Mouse (Mus musculus): ENCODE results near the gene Cttnbp2. TPM values are rescaled to one million over a fixed set of nuclear protein-coding genes. Genes with fewer than 3 reads are reported as not detected.
A peak's percentile ranks its signal among the peaks of the same experiment; 100 is the strongest.
"Not testable (repeated sequence)": the region's sequence is repeated elsewhere in the genome, so short reads cannot be mapped to it uniquely, and the experiment has no call there.

Cttnbp2 gene
- total and polyA plus RNA-seq, 3 experiments = 18.9 to 81.3 (median 66.9) TPM

- peak; percentile 38 for DNase-seq
Observed at GRCm38 (mm10) chr6:18417866-18418454, 96.7 kb downstream of the Cttnbp2 start.

- no peak for DNase-seq
Observed at GRCm38 (mm10) chr6:18415961-18416360, 98.7 kb downstream of the Cttnbp2 start.

DNA sequence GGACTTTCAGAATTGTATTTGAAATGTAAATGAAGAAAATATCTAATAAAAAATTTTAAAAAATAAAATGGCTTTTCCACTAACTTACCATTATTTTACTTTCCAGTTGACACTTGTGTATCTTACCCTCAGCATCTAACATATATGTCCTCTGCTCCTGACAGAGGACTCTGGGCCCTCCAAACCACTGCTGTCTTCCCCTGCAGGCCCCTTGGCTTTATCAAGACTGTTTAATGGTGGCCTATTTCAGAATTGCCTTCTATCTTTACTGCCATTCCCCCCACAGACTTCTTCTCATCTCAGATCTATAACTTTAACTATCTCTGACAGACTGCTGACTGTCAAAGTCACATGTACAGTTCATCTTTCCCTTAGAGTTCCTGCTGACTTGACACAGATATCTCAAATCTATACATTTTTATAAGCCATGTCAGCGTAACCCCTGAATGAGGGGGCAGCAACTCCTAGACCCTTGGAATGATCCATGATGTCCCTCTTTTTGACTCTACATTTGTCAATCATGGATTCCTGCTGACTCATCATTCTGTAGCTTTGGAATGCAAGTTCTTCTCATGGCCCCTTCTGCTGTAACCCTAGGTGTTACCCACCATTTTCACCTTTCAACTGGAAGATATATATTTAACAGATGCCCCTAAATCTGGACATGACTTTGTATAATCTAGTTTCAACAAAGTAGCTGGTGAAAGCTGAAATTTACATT, 103.0 kb downstream of the Cttnbp2 start:
- DNase-seq = no peak

GRCm38 (mm10) chr6:18408445-18408844, 106.2 kb downstream of the Cttnbp2 start:
- peak; percentile 25 for DNase-seq

DNA sequence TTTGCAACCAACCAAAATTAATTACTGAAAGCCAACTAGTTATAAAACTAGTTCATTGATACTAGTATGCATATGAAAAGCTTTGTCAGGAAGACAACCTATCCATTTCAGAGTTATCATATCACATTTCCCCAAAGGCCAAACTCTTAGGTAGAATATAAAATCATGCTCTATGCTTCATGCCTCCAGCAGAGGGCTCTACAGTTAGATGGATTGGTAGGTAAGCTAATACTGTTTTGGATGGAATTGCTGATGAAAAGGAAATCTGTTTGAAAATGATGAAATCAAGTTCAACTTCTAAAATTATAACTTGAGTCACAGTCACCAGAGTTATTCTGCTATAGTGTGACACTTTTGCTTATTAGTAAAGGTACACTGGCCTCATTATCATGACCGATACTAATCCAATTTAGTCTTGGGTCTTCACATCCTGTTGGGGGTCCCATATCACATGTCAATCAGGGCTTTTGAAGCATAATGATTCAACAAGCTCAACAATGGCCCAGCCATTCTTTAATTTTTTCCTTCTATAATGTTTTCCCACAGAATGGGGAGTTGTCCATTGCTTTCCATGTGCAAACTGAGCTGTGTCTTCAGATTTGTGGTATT, 113.5 kb downstream of the Cttnbp2 start:
- no peak for DNase-seq

DNA sequence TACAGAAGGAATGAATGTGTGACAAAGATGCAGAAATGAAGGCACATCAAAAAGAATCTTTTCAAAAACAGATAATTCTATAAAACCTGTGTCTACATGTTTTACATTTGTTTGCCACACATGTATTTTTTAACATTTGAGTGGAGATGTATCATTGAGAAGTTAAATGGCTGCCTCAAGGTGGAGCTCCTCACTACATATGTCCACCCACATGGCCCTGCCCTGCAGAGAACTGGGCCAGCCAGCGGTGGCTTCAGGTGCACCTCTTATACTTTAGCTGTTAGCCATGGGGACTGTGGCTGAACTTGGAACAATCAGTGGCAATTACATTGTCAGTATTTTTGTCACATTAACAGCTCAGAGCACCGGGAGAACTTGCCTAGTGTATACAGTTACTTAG, 133.3 kb downstream of the Cttnbp2 start:
- no peak for DNase-seq

DNA sequence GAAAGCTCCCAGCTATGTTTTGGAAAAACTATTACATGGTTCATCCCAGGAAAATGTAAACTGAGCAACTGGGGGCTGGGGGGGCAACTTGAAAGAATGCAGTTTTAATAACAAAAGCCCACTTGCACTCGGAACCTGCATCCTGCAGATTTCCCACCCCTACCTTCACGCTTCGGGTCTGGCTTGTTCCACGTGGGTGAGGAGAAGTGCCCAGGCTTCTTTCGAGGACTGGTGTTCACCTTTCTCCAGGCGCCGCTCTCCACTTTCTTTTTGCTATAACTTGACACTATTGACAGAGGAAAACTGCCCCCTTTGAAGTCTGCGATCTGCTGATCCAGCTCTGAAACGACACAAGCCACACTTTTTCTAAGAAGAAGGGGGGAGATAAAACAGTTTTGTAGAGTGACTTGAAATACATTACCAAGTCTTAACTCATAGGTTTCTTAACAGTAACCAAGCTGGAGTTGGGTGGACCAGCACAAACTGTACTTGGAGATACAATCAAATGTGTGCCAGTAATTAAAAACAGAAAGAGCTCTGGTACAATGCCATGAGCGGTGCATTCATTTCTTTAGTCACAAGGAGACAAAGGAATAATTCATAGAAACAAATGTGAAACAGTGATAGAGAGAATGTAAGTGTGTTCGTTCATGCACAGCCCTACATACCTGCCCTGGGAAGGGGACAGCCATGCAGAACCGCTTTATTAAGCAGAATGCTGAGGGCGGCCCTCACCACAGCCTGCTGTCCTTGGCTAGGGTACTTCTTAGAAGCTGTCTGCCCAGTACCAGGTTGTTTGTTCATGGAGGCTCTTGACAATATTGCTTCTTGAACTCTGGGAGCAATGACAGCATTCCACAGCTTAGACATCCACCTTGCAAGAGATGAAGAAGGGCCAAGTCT, 134.1 kb downstream of the Cttnbp2 start:
- no peak for DNase-seq

GRCm38 (mm10) chr6:18377755-18378154, 136.9 kb downstream of the Cttnbp2 start:
- not testable (repeated sequence) for DNase-seq

- no peak for DNase-seq
Observed at GRCm38 (mm10) chr6:18374744-18375143, 139.9 kb downstream of the Cttnbp2 start.

DNA sequence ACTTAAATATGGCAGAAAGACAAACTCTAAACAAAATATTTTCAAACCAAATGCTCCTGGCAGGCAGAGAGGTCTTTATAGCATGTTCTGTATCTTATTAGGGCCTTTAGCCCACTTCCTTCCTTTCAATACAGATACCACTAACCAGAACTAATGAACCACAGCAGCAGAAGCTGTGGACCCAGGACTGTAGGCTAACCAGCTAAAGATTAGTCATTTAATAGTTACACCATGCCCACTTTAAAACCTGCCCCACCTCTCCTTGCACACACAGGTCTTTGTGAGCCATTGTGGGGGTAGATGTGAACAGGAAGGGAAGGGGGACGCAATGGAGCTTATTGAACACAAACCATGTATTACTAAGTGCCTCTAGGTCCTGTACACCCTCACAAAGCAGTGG, 141.0 kb downstream of the Cttnbp2 start:
- no peak for DNase-seq

DNA sequence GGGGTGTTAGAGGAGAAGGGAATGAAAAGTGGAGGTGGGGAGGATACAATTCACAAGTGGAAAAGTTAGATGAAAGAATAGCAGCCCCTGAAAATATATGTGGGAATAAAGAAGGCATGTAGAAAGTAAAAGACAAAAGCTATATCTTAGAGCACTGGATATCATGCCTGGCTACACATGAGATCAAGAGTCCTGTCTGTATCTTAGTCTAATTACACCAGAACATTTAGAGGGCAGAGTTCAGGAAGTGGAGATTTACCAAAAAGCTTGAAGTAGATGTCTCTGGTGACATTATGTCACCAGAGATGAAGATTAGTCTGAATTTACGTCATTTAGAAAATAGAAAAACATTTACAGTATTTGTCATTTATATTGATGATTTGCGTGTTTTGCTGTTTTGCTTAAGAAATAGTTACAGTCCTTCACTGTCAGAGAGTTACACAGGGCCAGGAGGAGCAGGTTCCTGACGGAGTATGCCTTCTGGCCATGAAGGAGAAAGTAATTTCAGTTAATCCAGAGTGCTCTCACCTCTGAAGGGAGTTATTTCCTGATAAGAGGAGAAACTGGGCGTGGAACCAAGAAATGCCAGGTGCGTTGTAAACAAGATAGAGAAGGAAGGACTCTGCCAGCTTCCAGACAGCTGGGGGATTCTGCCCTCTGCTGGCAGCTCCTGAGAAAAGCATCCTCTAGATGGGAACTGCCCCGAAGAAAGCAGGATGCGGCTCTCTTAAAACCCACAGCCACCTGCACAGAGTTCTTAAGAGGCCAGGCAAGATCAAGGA, 142.0 kb downstream of the Cttnbp2 start:
- DNase-seq = peak; percentile 41

DNA sequence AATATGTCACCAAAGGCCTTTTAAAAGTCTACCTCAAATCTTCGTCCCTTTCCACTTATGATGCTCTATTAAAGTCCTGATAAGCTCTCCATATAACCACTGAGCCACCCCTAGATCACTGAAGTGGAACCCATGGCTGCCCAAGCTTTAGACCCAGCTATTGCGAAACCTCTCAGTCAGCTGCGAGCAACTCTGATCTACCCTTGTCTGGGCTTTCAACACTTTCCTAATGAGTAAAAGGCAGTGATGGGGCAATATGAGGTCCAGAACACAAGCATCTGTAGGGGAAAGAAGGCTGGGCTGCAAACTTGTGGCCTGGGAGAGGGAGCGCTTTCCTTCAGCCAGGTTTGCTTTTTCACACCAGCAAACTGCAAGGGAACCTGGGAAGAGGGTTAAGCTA, 144.9 kb downstream of the Cttnbp2 start:
- no peak for DNase-seq

- DNase-seq = no peak
Observed at GRCm38 (mm10) chr6:18369054-18369453, 145.6 kb downstream of the Cttnbp2 start.

GRCm38 (mm10) chr6:18362232-18362631, 152.4 kb downstream of the Cttnbp2 start:
- no peak for DNase-seq

GRCm38 (mm10) chr6:18360955-18361354, 153.7 kb downstream of the Cttnbp2 start:
- DNase-seq = no peak

DNA sequence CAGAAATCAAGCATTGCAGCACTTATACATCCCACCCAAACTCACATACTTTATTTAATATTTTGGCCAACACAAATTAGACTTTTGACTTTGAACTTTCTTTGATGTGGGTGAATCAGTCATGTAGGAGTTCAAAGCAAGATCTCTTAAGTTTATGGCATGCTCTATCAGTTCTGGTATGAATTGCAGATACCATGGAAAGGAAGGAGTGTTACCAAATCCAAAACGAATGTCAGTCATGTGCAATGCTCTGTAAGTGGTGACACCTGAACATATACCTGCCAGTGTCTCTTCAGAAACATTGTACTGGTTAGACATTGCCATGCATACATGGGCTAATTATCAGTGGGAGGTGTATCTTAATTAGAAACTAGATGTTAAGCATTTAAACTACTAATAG, 154.5 kb downstream of the Cttnbp2 start:
- DNase-seq = no peak

DNA sequence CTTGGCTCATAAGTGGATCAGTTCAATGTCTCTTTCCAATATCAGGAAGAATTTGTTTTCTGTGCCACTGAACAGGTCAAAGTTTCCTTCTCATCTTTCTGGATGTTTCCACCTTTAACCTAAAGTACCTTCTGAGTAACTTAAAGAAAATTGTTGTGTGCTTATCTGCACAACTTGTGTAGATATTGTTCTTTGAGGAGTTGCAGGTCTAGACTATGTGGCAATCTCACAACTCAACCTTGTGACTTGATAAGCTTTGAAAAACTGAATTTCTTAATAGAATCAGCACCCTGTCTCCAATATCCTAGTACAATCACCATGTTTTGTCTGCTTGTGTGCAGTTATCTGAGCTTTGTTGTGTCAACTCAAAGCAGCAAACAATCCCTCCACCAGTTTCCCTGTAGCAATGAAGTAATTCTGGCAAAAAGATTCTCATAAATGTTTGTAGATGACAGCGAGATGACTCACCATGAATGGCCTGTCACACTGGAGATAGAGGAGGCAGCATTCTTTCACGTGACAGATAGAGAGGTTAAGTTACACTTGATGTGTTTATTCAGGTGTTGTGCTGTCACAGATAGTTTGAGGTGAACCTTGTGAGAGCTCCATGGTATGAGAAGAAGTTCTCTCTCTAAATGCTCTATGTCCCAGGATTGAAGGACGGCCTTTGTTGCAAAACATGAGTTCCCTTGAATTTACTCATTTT, 165.3 kb downstream of the Cttnbp2 start:
- DNase-seq = peak; percentile 49

- DNase-seq = no peak
Observed at GRCm38 (mm10) chr6:18344272-18344671, 170.4 kb downstream of the Cttnbp2 start.

GRCm38 (mm10) chr6:18338307-18338706, 176.3 kb downstream of the Cttnbp2 start:
- DNase-seq = no peak

DNA sequence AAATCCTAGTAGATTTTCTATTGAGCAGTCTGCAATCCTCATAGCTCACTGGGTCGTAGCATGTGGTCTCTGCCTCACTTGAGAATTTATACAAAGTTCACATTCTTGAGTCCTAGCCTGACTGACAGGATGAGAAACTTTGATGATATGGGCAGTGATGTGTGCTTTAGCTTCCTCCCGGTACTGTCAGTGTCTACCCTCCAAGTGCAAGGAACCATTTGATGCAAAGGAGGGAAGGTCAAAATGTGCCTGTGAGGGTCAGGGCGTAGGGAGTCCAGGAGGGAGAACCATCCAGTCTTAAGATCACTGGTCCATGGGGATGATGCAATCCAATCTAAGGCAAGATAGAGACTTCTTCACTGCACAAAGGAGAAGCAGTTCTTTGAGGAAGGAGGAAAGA, 179.2 kb downstream of the Cttnbp2 start:
- no peak for DNase-seq

GRCm38 (mm10) chr6:18322950-18323349, 191.7 kb downstream of the Cttnbp2 start:
- no peak for DNase-seq

All from adrenal gland, adult 2 months (tissue).